Mouse (Mus musculus) colon, adult 2 months (tissue): ENCODE results near the gene Gpam. TPM values are rescaled to one million over a fixed set of nuclear protein-coding genes. Genes with fewer than 3 reads are reported as not detected.

Source experiments
- polyA plus RNA-seq: library from polyadenylated mRNA; depleted of rRNA; stranded (reverse); fragments of >200 nt; gene quantifications from 2 replicates; pipeline ENCODE4 v1.2.3, GENCODE M21; 2012; rRNA removed

Gene Gpam
- 13.4 and 14.7 TPM in 2 replicates for polyA plus RNA-seq

DNA sequence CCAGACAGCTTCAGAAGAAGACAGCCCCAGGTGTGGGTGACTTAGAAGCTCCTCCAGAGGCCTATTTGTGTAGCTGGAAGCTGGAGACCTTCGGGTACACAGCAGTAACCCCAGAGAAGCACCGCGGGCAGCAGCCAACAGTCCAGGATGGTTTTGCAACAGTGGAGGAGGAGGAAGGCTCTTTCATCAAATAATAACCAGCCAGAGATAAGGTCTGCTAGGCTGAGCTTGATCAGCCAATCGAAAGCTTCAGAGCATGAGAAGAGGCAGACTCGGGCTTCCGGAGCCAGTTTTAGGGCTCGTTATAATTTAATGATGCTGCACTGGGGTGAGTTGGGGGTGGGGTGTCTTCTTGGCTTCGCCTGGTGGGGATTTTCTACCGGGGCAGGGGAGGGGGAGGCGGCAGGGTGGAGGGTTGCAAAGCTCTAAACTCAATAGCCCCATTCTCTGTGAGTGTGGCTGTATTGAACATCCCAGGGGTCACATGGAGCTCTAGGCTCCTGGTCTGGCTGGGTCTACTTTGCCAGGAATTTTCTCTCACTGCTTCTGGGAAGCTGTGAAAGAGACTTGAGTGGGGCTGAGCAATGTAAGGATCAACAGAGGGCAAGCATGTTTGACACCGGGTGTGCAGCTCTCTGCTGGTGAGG is at the start of gene Gpam:
TSS of gene Gpam (minus strand) at position 167 of the 647 bp plus-strand sequence.

Other genes with a start within 250 kb of the Gpam start
- gene Tectb, start 53.5 kb upstream of the Gpam start, polyA plus RNA-seq = 0.08 TPM in 1 of 2 replicates, not detected in the other
- gene Gucy2g, start 114.0 kb upstream of the Gpam start, polyA plus RNA-seq = 0.13 and 0.15 TPM in 2 replicates
- 9.3 and 9.7 TPM in 2 replicates for gene Acsl5, start 124.7 kb upstream of the Gpam start, polyA plus RNA-seq
- gene Zdhhc6, start 188.8 kb upstream of the Gpam start, polyA plus RNA-seq = 7.0 TPM in 2 replicates
- gene Vti1a, start 189.1 kb upstream of the Gpam start, polyA plus RNA-seq = 8.7 and 9.2 TPM in 2 replicates